Mouse (Mus musculus): ENCODE measurements around the gene Cpne9. TPM values are rescaled to one million over a fixed set of nuclear protein-coding genes. Genes with fewer than 3 reads are reported as not detected.

The Cpne9 gene
- polyA plus RNA-seq, 2 experiments: 0.02 TPM; not detected in 1

- no peak overlapping the region for H3K27ac ChIP-seq
- H3K4me2 ChIP-seq (ENCODE audit: low read depth): no peak overlapping the region
- ATAC-seq (ENCODE audit: insufficient read depth) (no peak), DNase-seq (ENCODE audit: low read depth in 3 of 3, low spot score in 3 of 3) (no peak)
- H3K4me1 ChIP-seq (replicated peaks; ENCODE audit: control insufficient read depth in 2 of 2, insufficient read depth in 2 of 2, low read length in 1 of 2): no peaks in the 10 kb centered on the region
- H3K36me3 ChIP-seq (replicated peaks; ENCODE audit: control insufficient read depth, insufficient read depth, low read depth): peaks cover 9% of the 10 kb centered on the region
- no peak overlapping the region for H3K4me3 ChIP-seq (ENCODE audit: insufficient read depth in 1 of 2, low read depth in 2 of 2, low read length in 2 of 2)
- H3K9me3 ChIP-seq (ENCODE audit: control insufficient read depth, low read length): no peaks in the 10 kb centered on the region
- TF ChIP-seq CTCF (IDR thresholded peaks at IDR 0.05; ENCODE audit: low read depth): no peak
- TF ChIP-seq EP300 (IDR thresholded peaks at IDR 0.05; ENCODE audit: low read depth): no peak
- no peaks in the 10 kb centered on the region for H3K27me3 ChIP-seq (ENCODE audit: control insufficient read depth, insufficient read depth, low read length)
- H3K9ac ChIP-seq (replicated peaks): no peak overlapping the region
- 67% methylated on average over 6 of the region's 6 CpGs for WGBS (ENCODE audit: insufficient replicate concordance)
Measured at GRCm38 (mm10) chr6:113263531-113263930, 18.6 kb upstream of the Cpne9 start.

GRCm38 (mm10) chr6:113264429-113264828 is 17.7 kb upstream of the Cpne9 start:
- no peaks in the 10 kb centered on the region for H3K4me1 ChIP-seq (replicated peaks; ENCODE audit: control insufficient read depth in 2 of 2, insufficient read depth in 2 of 2, low read length in 1 of 2)
- TF ChIP-seq EP300 (IDR thresholded peaks at IDR 0.05; ENCODE audit: low read depth): no peak
- TF ChIP-seq CTCF (IDR thresholded peaks at IDR 0.05; ENCODE audit: low read depth): no peak
- H3K27me3 ChIP-seq (ENCODE audit: control insufficient read depth, insufficient read depth, low read length): no peaks in the 10 kb centered on the region
- no peak overlapping the region for H3K4me2 ChIP-seq (ENCODE audit: low read depth)
- DNase-seq (ENCODE audit: low read depth in 3 of 3, low spot score in 3 of 3) (no peak), ATAC-seq (ENCODE audit: insufficient read depth) (no peak)
- no peaks in the 10 kb centered on the region for H3K9me3 ChIP-seq (ENCODE audit: control insufficient read depth, low read length)
- no peak overlapping the region for H3K27ac ChIP-seq
- no peak overlapping the region for H3K9ac ChIP-seq (replicated peaks)
- WGBS (ENCODE audit: insufficient replicate concordance): 74% methylated on average over 8 of the region's 8 CpGs
- H3K36me3 ChIP-seq (replicated peaks; ENCODE audit: control insufficient read depth, insufficient read depth, low read depth): peaks cover 9% of the 10 kb centered on the region
- no peak overlapping the region for H3K4me3 ChIP-seq (ENCODE audit: insufficient read depth in 1 of 2, low read depth in 2 of 2, low read length in 2 of 2)

GRCm38 (mm10) chr6:113266996-113267655 is 15.0 kb upstream of the Cpne9 start:
- H3K9me3 ChIP-seq (ENCODE audit: control insufficient read depth, low read length): no peaks in the 10 kb centered on the region
- no peak overlapping the region for H3K9ac ChIP-seq (replicated peaks)
- H3K36me3 ChIP-seq (replicated peaks; ENCODE audit: control insufficient read depth, insufficient read depth, low read depth): peaks cover 15% of the 10 kb centered on the region
- no peak overlapping the region for H3K4me3 ChIP-seq (ENCODE audit: insufficient read depth in 1 of 2, low read depth in 2 of 2, low read length in 2 of 2)
- H3K27me3 ChIP-seq (ENCODE audit: control insufficient read depth, insufficient read depth, low read length): no peaks in the 10 kb centered on the region
- no peak for TF ChIP-seq CTCF (IDR thresholded peaks at IDR 0.05; ENCODE audit: low read depth)
- TF ChIP-seq EP300 (IDR thresholded peaks at IDR 0.05; ENCODE audit: low read depth): no peak
- H3K4me1 ChIP-seq (replicated peaks; ENCODE audit: control insufficient read depth in 2 of 2, insufficient read depth in 2 of 2, low read length in 1 of 2): no peaks in the 10 kb centered on the region
- no peak for ATAC-seq (ENCODE audit: insufficient read depth)
- H3K27ac ChIP-seq: no peak overlapping the region
- WGBS (ENCODE audit: insufficient replicate concordance): 73% methylated on average over 7 of the region's 7 CpGs
- H3K4me2 ChIP-seq (ENCODE audit: low read depth): no peak overlapping the region
- no peak for DNase-seq (ENCODE audit: low read depth in 3 of 3, low spot score in 3 of 3)

GRCm38 (mm10) chr6:113267988-113268387 is 14.1 kb upstream of the Cpne9 start:
- WGBS (ENCODE audit: insufficient replicate concordance): 79% methylated on average over 1 of the region's 1 CpGs
- Histone ChIP-seq H3K27me3 (ENCODE audit: control insufficient read depth, insufficient read depth, low read length) (no peaks in the 10 kb centered on the region), H3K9me3 (ENCODE audit: control insufficient read depth, low read length) (no peaks in the 10 kb centered on the region), H3K9ac (replicated peaks) (no peak overlapping the region), H3K4me2 (ENCODE audit: low read depth) (no peak overlapping the region), H3K27ac (no peak overlapping the region), H3K4me1 (replicated peaks; ENCODE audit: control insufficient read depth in 2 of 2, insufficient read depth in 2 of 2, low read length in 1 of 2) (no peaks in the 10 kb centered on the region), H3K4me3 (ENCODE audit: insufficient read depth in 1 of 2, low read depth in 2 of 2, low read length in 2 of 2) (no peak overlapping the region), H3K36me3 (replicated peaks; ENCODE audit: control insufficient read depth, insufficient read depth, low read depth) (peaks cover 15% of the 10 kb centered on the region)
- ATAC-seq (ENCODE audit: insufficient read depth): no peak
- TF ChIP-seq EP300 (IDR thresholded peaks at IDR 0.05; ENCODE audit: low read depth): no peak
- no peak for TF ChIP-seq CTCF (IDR thresholded peaks at IDR 0.05; ENCODE audit: low read depth)
- DNase-seq (ENCODE audit: low read depth in 3 of 3, low spot score in 3 of 3): no peak

GRCm38 (mm10) chr6:113272365-113272764 is 9.7 kb upstream of the Cpne9 start:
- 62% methylated on average over 3 of the region's 3 CpGs for WGBS (ENCODE audit: insufficient replicate concordance)
- Histone ChIP-seq H3K9ac (replicated peaks) (no peak overlapping the region), H3K27ac (no peak overlapping the region), H3K27me3 (ENCODE audit: control insufficient read depth, insufficient read depth, low read length) (no peaks in the 10 kb centered on the region), H3K36me3 (replicated peaks; ENCODE audit: control insufficient read depth, insufficient read depth, low read depth) (peaks cover 6% of the 10 kb centered on the region; the same call in 1 of the 2 replicates), H3K4me1 (replicated peaks; ENCODE audit: control insufficient read depth in 2 of 2, insufficient read depth in 2 of 2, low read length in 1 of 2) (no peaks in the 10 kb centered on the region), H3K4me2 (ENCODE audit: low read depth) (no peak overlapping the region), H3K9me3 (ENCODE audit: control insufficient read depth, low read length) (no peaks in the 10 kb centered on the region), H3K4me3 (ENCODE audit: insufficient read depth in 1 of 2, low read depth in 2 of 2, low read length in 2 of 2) (no peak overlapping the region)
- TF ChIP-seq CTCF (IDR thresholded peaks at IDR 0.05; ENCODE audit: low read depth) (no peak), EP300 (IDR thresholded peaks at IDR 0.05; ENCODE audit: low read depth) (no peak)
- DNase-seq (ENCODE audit: low read depth in 3 of 3, low spot score in 3 of 3): no peak
- no peak for ATAC-seq (ENCODE audit: insufficient read depth)

Data from liver, embryonic 14.5 days (tissue).